ENCODE assay signal across 16 mouse cellular contexts in the genomic region with DNA sequence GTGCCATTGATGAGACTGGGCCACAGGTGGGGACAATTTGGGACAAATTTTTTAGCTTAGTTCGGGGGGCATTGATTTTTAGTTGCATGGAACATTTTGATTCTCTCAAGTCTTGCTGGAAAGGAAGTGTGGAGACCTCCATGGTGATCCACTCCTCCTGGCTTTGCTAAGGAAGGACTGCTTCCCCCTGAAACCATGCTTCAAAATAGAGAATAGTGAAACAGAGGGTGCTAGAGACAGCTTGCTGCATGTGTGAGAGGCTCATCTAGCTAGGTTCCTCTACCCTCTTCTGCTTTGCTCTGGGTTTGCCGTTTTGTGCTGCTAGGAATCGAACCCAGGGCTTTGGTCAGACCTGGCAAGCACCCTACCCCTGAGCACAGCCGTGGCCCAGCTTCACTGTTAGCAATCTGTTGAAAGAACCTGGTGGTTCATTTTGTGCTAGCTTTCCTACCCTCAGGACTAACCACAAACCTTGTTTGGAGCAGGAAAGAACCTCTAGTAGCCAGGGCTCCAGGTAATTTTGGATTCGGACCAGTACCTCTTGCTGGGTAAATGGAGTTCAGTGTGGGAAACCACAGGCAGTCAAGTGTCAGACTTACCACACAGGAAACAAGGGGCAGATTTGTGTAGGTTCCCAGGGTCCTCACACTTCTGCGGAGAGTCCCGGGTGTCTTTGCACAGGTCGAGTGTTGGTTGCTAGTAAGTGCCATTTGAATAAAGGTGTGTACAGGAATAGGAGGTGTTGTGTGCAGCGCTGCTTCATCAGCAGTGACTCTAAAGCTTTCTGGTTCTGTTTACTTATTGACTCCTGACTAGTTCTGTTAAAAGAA. TPM values are rescaled to one million over a fixed set of nuclear protein-coding genes. Genes with fewer than 3 reads are reported as not detected.
A peak's percentile ranks its signal among the peaks of the same experiment; 100 is the strongest.
DNase-seq lines count a peak whose midpoint lies in the region; ATAC-seq lines count a peak whose summit lies in the region.
"Had no signal": no experiment of that assay in that cellular context is flagged by ENCODE, and none has a peak within 500 bp of the region (broad histone marks: within the 10 kb centered on the region; RNA-seq: fewer than 3 reads in every experiment).

No protein-coding gene starts in this region.

- peaks cover 13% of the 10 kb centered on the region for H3K4me1 ChIP-seq in hindbrain, embryonic 10.5 days (replicated peaks)
- H3K4me1 ChIP-seq: embryonic facial prominence, embryonic 13.5 days had no signal

- H3K9me3 ChIP-seq in hindbrain, embryonic 10.5 days = no peaks in the 10 kb centered on the region
- H3K9me3 ChIP-seq: embryonic facial prominence, embryonic 13.5 days; midbrain, embryonic 13.5 days had no signal

- peak; percentile 45 for ATAC-seq in common myeloid progenitor, adult 5-6 weeks (replicated peaks; ENCODE audit: low read depth, poor library complexity, severe bottlenecking)
- ATAC-seq: hindbrain, postnatal 0 days; midbrain, embryonic 13.5 days; Patski had no signal

- peak; percentile 57 for DNase-seq in lung, postnatal 25 days (ENCODE audit: low spot score)
- no peak for DNase-seq in lung, postnatal 14 days
- peak; percentile 37 to 44 for DNase-seq in CD8-positive naive resting alpha-beta T cell, adult 2 months (ENCODE audit: low read depth in 2 of 2, low spot score in 2 of 2)
- DNase-seq in natural killer cell, adult 2 months (ENCODE audit: low spot score in 2 of 2) = peak; percentile 55 to 63
- no peak for DNase-seq in gastrocnemius, postnatal 10 days
- DNase-seq in hindbrain, embryonic 10.5 days (ENCODE audit: low spot score) = no peak
- DNase-seq: cerebellum, adult 11-12 months; kidney, adult 8-10 months; liver; right cerebral cortex, postnatal 4 days had no signal

- no peak overlapping the region for H3K4me3 ChIP-seq in hindbrain, embryonic 10.5 days
- H3K4me3 ChIP-seq: embryonic facial prominence, embryonic 13.5 days; midbrain, embryonic 13.5 days; myocyte had no signal

- no peaks in the 10 kb centered on the region for H3K27me3 ChIP-seq in hindbrain, embryonic 10.5 days (ENCODE audit: insufficient read depth, poor library complexity, severe bottlenecking)
- H3K27me3 ChIP-seq: embryonic facial prominence, embryonic 13.5 days; midbrain, embryonic 13.5 days; Patski had no signal

- H3K36me3 ChIP-seq in hindbrain, embryonic 10.5 days = peaks cover 24% of the 10 kb centered on the region

- H3K27ac ChIP-seq in hindbrain, embryonic 10.5 days = no peak overlapping the region
- H3K27ac ChIP-seq: embryonic facial prominence, embryonic 13.5 days; hindbrain, postnatal 0 days; midbrain, embryonic 13.5 days had no signal

- WGBS in hindbrain, embryonic 10.5 days = 92% methylated on average over 9 of the region's 9 CpGs

RNA-seq across cellular contexts. Expression of a gene that starts 33.1 kb away (rescaled TPM):
- total RNA-seq in common myeloid progenitor, adult 5-6 weeks (2017) = 12.9 and 37.7 TPM in 2 replicates
- 10 to 100 TPM; 54.8 to 73.5 TPM for total RNA-seq in gastrocnemius, postnatal 10 days (2021)
- 30.3 and 32.3 TPM in 2 replicates for polyA plus RNA-seq in hindbrain, embryonic 10.5 days (2016; fragmentation: Nextera tagmentation; extraction: Ambion mirVana)

Comparison
In these comparisons a context has a peak if more than half of its experiments do, and no peak if none do; other contexts are left out.
1. DNase-seq: peak in lung, postnatal 25 days (single experiment), CD8-positive naive resting alpha-beta T cell, adult 2 months (2 of 2) and natural killer cell, adult 2 months (2 of 2); none in lung, postnatal 14 days (single experiment), gastrocnemius, postnatal 10 days (single experiment) and hindbrain, embryonic 10.5 days (single experiment).